In genomic region chr4:34234204-34234603, GRCm38 (mm10) we compare ENCODE assay signal across 15 mouse cellular contexts.
DNase-seq lines count a peak whose midpoint lies in the region; ATAC-seq and TF ChIP-seq lines count a peak whose summit lies in the region.
"Had no signal": no experiment of that assay in that cellular context is flagged by ENCODE, and none has a peak within 500 bp of the region (broad histone marks: within the 10 kb centered on the region; RNA-seq: fewer than 3 reads in every experiment).

No protein-coding gene starts in this region.

- intact Hi-C loops in left cerebral cortex, adult 2 months (cut with DNase I): loop anchor here (5.0 to 10.0 kb wide), 2 partner anchors 592 to 709 kb away; no protein-coding TSS in a partner anchor

- no peak overlapping the region for H3K4me2 ChIP-seq in neural tube, embryonic 11.5 days (ENCODE audit: low read depth)
- peak overlapping the region; percentile 37 for H3K4me2 ChIP-seq in kidney, embryonic 15.5 days
- 0 out of 2 replicates have a peak overlapping the region, but pooled peaks have one; percentile 6 for H3K4me2 ChIP-seq in neural tube, embryonic 13.5 days
- H3K4me2 ChIP-seq: forebrain, embryonic 15.5 days; limb, embryonic 15.5 days; lung, embryonic 15.5 days; midbrain, embryonic 12.5 days had no signal

- H3K4me3 ChIP-seq in neural tube, embryonic 11.5 days (ENCODE audit: low read depth, low read length): no peak overlapping the region
- H3K4me3 ChIP-seq in kidney, embryonic 15.5 days (replicated peaks): no peak overlapping the region
- no peak overlapping the region for H3K4me3 ChIP-seq in neural tube, embryonic 13.5 days
- no peak overlapping the region for H3K4me3 ChIP-seq in left cerebral cortex, adult 2 months
- H3K4me3 ChIP-seq: forebrain, embryonic 15.5 days; limb, embryonic 15.5 days; lung, embryonic 15.5 days; midbrain, embryonic 12.5 days had no signal

- no peak overlapping the region for H3K9ac ChIP-seq in neural tube, embryonic 11.5 days (ENCODE audit: low read length)
- H3K9ac ChIP-seq in kidney, embryonic 15.5 days: no peak overlapping the region
- H3K9ac ChIP-seq in neural tube, embryonic 13.5 days: no peak overlapping the region
- H3K9ac ChIP-seq: forebrain, embryonic 15.5 days; limb, embryonic 15.5 days; lung, embryonic 15.5 days; midbrain, embryonic 12.5 days had no signal

- WGBS in neural tube, embryonic 11.5 days: 50% methylated on average over 11 of the region's 11 CpGs
- WGBS in kidney, embryonic 15.5 days: 22% methylated on average over 11 of the region's 11 CpGs
- 36% methylated on average over 11 of the region's 11 CpGs for WGBS in neural tube, embryonic 13.5 days

- no peaks in the 10 kb centered on the region for H3K36me3 ChIP-seq in neural tube, embryonic 11.5 days (ENCODE audit: control insufficient read depth, insufficient read depth, low read length)
- H3K36me3 ChIP-seq in kidney, embryonic 15.5 days: no peaks in the 10 kb centered on the region
- H3K36me3 ChIP-seq in neural tube, embryonic 13.5 days: no peaks in the 10 kb centered on the region
- H3K36me3 ChIP-seq: forebrain, embryonic 15.5 days; limb, embryonic 15.5 days; lung, embryonic 15.5 days; midbrain, embryonic 12.5 days had no signal

- no peaks in the 10 kb centered on the region for H3K9me3 ChIP-seq in neural tube, embryonic 11.5 days (ENCODE audit: control insufficient read depth, low read length)
- H3K9me3 ChIP-seq in kidney, embryonic 15.5 days (replicated peaks): no peaks in the 10 kb centered on the region
- H3K9me3 ChIP-seq in neural tube, embryonic 13.5 days: no peaks in the 10 kb centered on the region
- H3K9me3 ChIP-seq: forebrain, embryonic 15.5 days; limb, embryonic 15.5 days; lung, embryonic 15.5 days; midbrain, embryonic 12.5 days had no signal

- no peak overlapping the region for H3K27ac ChIP-seq in neural tube, embryonic 11.5 days (ENCODE audit: low read depth, low read length)
- no peak overlapping the region for H3K27ac ChIP-seq in kidney, embryonic 15.5 days
- H3K27ac ChIP-seq in neural tube, embryonic 13.5 days (replicated peaks): 0 out of 2 replicates have a peak overlapping the region, but pooled peaks have one; percentile 5
- H3K27ac ChIP-seq in left cerebral cortex, adult 2 months: no peak overlapping the region
- H3K27ac ChIP-seq: forebrain, embryonic 15.5 days; limb, embryonic 15.5 days; lung, embryonic 15.5 days; midbrain, embryonic 12.5 days had no signal

- DNase-seq in adrenal gland, adult (ENCODE audit: inconsistent age in 2 of 2, low spot score in 1 of 2): peak; percentile 34 to 79
- no peak for DNase-seq in adrenal gland, postnatal 4 days (ENCODE audit: low spot score in 2 of 2)
- peak; percentile 28 for DNase-seq in neural tube, embryonic 11.5 days (ENCODE audit: low spot score)
- DNase-seq in neural tube, embryonic 10.5 days (ENCODE audit: extremely low spot score, low spot score): no peak
- DNase-seq in left cerebral cortex, adult 2 months (ENCODE audit: extremely low spot score in 1 of 2, low spot score in 2 of 2): no peak
- DNase-seq: cerebellum, postnatal 14 days; gastrocnemius, postnatal 14 days; thymus, adult 18-20 months had no signal

- no peaks in the 10 kb centered on the region for H3K27me3 ChIP-seq in neural tube, embryonic 11.5 days (ENCODE audit: control insufficient read depth, insufficient read depth, low read length)
- no peaks in the 10 kb centered on the region for H3K27me3 ChIP-seq in kidney, embryonic 15.5 days
- no peaks in the 10 kb centered on the region for H3K27me3 ChIP-seq in neural tube, embryonic 13.5 days
- H3K27me3 ChIP-seq: forebrain, embryonic 15.5 days; limb, embryonic 15.5 days; lung, embryonic 15.5 days; midbrain, embryonic 12.5 days had no signal

- no peaks in the 10 kb centered on the region for H3K4me1 ChIP-seq in neural tube, embryonic 11.5 days (ENCODE audit: control insufficient read depth, insufficient read depth, low read length)
- H3K4me1 ChIP-seq in kidney, embryonic 15.5 days: peaks cover 5% of the 10 kb centered on the region; the same call in 1 of the 2 replicates
- peaks cover 17% of the 10 kb centered on the region for H3K4me1 ChIP-seq in neural tube, embryonic 13.5 days (replicated peaks)
- H3K4me1 ChIP-seq: forebrain, embryonic 15.5 days; limb, embryonic 15.5 days; lung, embryonic 15.5 days; midbrain, embryonic 12.5 days had no signal

- ATAC-seq in neural tube, embryonic 11.5 days (ENCODE audit: insufficient read depth, low FRiP score, low TSS enrichment): peak; percentile 51; the same call in 1 of the 2 replicates
- no peak; the same call in 1 of the 2 replicates for ATAC-seq in kidney, embryonic 15.5 days (replicated peaks; ENCODE audit: low FRiP score)
- ATAC-seq in neural tube, embryonic 13.5 days (ENCODE audit: low read depth): no peak
- no peak for ATAC-seq in cerebellum, adult (ENCODE audit: insufficient number of reproducible peaks, low FRiP score, low TSS enrichment)
- ATAC-seq: forebrain, embryonic 15.5 days had no signal

- TF ChIP-seq CTCF in left cerebral cortex, adult 2 months (IDR thresholded peaks at IDR 0.05): no peak

Comparison
In these comparisons a context has a peak if more than half of its experiments do, and no peak if none do; other contexts are left out.
1. DNase-seq: peak in adrenal gland, adult (2 of 2) and neural tube, embryonic 11.5 days (single experiment); none in adrenal gland, postnatal 4 days (0 of 2), neural tube, embryonic 10.5 days (single experiment) and left cerebral cortex, adult 2 months (0 of 2).